Mouse (Mus musculus) right cerebral cortex, postnatal 4 days (tissue): ENCODE results near the gene Topors.
"Not testable (repeated sequence)": the region's sequence is repeated elsewhere in the genome, so short reads cannot be mapped to it uniquely, and the experiment has no call there.

ENCODE experiments used
- DNase-seq: peaks from one replicate; pipeline ENCODE4 v3.0.0-alpha.2; 2022

Gene Topors

DNA sequence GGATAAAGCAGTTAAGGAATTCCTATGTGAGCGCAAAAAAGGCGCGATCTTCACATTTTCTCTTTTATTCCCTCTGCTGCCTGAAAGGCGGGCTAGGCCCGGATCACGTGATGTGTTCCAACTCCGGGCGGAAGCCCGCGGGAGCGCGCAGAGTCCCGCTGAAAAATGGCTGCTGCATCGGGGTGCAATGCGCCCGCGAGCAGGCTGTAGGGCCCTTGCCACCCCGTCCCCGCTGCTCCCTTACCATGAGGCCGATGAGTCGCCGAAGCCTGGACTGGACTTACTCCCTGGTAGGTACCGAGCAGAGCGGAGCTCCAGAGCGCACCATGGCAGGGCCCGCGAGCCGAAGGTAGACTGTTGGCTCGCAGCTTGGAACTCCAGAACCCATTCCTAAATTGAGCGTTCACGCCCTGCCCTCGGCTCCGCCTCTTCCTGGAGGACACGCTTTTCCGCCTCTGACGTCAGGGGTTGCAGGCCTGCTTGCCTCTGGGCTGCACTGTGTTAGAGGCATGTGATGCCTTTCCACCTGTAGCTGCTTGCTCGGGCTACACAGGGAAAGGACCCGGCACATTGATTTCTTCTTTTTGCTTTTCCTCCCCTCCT, at the start of gene Topors, which contains the start of gene Smim27:
Gene Topors, minus strand, starts transcription at position 421 of the 603 bp plus-strand sequence.
Gene Smim27, plus strand, starts transcription at position 150 of the 603 bp plus-strand sequence.
- peak; percentile 86 for DNase-seq

DNA sequence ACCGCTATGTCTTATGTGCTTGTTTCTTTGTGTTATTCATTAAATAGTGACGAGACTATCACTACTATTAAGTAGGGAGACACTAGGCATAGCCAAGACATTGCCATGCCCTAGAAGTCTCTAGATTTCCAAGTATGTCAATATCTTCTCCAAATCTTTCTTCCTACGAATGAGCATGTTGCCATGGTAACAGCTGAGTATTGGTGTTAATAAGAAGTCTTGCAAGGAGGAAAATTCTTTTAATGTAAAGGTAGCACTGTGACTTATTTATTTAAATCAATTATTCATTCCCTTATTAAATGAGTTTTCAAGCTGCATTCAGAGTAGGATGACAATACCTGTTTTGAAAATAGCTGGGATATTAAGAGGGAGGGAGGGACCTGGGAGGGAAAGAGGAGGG, 47.8 kb upstream of the Topors start:
- DNase-seq, result no peak

DNA sequence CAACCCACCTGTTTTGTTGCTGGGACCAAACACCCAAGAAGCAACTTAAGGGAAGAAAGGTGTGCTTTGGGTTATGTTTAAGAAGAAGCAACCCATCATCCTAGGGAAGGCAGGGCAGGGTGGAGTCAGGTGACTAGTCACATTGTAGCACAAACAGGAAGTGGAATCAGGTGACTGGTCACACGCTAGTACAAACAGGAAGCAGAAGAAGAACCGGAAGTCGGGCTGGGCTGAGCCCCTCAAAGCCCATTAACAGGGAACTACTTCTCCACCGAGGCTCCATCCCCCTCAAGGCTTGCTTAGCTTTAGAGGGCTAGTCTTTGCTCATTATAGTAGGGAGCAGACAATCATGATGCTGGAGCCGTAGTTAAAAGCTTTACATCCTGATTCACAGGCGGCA, 43.4 kb upstream of the Topors start:
- no peak for DNase-seq

DNA sequence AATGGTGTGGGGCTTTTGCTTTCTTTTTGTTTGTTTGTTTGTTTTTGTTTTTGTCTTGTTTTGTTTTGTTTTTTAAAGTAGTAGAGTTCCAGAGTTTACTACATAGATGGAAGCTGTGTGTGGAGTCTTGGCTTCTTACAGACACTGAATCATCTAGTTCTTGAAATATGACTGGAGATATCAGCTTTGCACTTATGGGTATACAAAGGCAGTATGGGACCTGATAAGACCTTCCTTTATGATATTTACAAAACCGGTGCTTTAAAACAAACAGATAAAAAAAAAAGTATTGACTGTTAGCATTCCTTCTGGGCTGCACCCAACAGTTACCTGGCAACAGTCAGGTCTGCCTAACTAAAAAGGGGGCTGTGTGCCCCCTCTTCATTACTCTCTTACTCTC, 42.6 kb upstream of the Topors start:
- no peak for DNase-seq

DNA sequence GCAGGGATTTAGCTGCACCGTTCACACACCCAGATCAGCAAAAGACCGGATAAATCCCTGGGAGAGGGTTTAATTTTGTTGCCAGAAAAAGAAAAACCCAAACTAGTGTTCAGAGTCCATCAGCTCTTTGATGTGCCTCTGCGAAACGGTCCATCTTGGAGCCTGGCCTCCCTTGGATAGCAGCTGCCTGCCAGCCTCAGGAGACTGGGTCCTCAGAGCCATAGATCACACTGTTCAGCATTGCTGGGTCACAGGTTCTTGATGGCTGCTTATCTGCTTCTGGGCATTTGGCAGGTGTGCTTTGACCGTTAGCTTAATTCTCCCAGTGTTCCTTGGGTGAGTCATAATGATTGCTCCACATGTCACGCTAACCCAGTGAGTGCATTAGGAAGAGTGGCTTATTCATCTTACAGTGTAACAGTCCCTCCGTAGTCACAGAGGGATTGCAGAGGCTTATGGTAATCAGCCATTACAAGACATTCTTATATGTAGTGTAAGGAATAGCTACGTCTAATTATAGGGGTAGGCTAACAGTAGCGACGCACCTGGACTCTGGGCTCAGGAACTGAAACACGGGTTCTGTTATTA, 41.2 kb upstream of the Topors start:
- no peak for DNase-seq

DNA sequence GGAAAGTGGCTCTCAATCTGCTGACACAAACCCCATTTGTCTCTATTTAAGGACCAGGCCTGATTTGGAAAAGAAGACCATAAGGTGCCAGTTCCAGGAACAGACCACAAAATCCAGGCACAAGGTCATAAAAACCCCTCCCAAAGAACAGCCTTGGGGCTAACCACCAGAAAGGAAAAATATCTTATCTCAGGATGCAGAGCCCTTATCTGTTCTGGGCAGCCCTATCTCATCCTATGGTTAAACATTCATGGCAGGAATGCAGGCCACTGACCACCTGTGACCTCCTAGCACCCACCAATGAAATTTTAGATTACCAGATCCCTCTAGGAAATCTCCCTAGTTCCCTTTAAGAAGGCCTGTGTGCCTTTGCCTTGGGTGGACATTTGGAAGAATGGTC, 40.0 kb upstream of the Topors start:
- no peak for DNase-seq

DNA sequence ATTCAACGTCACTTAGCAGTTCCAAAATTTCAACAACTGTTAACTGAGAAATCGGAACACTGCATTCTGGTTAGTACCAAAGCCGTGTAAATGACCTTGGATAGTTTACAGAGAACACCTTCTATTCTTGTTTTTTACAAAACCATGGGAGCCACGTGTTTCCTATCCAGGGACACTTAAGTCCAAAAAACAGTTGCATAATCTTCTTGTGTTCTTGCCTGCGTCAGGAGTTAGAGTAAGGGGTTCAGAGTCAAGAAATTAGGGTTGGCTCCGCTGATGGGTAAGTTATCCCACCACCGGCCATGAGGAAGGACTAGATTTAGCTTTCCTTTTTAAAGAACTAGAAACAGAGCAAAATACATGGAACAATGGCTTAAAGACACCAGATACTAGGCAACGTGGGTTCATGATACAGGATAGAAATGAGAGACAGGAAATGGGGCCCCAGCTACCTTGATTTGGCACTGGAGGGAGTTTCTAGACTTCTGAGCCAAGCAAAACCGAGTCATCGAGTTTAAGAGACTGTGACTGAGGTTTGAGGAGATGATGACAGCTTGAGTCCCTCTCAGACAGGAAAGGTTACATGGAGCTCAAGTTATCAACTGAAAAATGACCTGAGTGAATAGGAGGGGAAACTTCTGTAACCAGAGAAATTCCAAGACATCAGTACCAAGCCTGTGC, 32.9 kb upstream of the Topors start:
- DNase-seq, result no peak

DNA sequence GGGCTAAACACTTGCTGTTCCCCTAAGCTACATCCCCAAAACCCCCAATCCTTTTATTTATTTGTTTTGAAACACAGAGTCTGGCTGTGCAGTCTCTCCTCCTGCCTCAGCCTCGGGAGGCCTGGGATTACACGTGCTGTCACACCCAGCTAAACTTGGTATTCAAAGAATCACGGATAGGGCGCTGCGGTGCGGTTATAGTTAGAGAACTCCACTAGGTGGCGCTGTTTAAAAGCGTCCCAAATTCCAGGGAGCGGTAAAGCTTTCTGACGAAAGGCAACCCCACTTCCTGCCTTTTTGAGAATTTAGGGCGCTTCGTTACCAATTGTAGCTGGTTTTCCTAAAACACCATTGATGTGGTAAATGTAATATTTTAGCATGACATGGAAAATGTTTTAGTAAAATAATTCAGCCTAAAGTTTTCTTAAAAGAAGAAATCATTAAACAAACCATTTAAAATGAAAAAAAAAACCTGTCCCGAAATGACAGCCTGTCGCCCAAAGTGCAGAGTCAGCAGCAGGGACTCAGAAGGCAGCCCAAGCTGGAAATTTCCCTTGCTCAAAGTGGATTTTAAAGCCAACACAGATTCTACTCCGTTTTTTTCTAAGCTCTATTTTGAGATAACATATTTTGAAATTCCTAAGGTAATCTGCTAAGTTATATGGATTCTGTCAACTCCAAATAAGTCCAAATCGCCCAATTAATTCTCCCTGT, 31.6 kb upstream of the Topors start:
- peak; percentile 69 for DNase-seq

DNA sequence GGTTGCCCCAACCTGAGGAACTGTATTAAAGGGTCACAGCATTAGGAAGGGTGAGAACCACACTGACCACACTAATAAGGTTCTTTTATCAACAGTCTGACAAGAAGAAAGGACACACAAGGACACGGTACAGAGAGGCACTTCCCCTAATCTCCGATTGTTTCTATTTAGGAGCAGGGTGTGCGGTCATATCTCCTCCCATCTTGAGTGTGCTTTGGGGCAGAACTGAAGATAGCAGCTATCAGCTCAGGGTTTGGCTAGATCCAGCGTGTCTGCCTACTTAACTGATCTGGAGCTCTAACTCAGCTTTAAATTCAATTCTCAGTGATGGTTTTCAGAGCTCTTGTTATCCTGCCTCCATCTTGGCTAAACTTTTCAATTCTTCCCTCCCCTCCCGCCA, 29.5 kb upstream of the Topors start:
- DNase-seq, result no peak

DNA sequence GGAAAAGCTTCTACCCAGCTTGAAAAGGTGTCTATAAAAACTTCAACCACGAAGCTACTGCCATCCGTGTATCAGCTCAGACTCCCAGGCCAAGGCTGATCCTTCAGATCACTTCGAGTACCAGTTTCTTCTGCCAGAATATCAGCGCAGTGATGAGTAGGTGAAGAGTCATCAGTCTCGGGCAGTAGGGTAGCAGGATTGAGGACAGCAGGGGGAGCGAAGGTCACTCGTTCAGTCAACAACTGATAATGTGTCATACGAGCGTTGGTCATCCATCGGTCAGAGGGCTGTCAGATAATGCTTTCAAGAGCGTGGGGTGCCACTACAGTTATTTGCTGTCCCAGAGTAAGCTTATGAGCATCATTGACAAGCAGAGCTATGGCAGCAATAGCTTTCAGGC, 21.9 kb upstream of the Topors start:
- DNase-seq, result not testable (repeated sequence)

DNA sequence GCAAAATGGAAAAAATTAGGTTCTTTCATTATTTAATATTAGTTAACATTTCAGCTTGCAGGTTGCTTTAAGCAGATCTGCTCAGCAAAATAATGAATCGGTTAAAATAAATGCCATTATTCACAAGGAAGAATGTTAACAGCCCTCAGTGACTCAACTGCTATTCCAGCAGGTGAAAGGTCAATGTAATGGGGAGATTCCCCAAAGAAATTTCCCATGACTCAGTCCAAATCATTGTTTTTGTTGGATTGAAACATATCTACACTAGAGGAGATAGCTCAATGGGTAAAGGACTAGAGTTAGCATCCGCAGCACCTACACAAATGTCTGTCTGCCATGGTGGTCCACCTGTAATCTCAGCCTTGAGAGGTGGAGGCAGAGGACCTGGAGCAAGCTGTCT, 19.4 kb upstream of the Topors start:
- DNase-seq, result no peak

DNA sequence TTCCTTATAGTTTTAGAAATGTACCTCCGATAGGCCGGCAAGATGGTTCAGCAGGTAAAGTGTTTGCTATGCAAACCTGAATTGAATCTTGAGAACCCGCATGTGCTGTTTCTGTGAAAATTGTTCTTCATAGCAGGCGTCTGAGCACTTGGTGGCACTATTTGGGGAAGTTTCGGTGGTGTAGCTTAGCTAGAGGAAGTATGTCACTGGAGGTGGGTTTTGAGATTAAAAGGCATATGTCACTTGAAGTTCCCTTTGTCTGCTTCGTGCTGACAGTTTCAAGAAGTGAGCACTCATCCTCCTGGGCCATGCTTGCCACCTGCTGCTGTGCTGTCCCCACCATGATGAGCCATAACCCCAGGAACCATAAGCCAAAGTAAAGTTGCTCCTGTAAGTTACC, 17.8 kb upstream of the Topors start:
- DNase-seq, result no peak

DNA sequence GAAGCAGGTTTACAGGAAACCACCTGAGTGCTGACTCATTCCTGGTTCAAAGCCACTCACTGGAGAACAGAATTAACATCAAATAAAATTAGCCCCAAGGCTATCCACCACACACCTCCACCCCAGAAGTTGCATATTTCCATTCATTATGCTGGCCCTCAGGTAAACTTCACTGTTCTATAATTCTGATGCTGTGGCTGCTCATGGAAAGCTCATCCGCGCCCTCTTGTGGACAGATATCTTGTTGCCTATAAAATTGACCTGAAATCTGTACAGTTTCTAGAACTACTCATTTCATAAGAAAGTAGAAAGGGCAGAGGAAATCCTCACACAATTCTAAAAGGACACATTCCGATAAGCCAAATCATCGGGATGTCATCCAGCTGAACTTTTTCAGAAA, 15.9 kb upstream of the Topors start:
- DNase-seq, result peak; percentile 75

DNA sequence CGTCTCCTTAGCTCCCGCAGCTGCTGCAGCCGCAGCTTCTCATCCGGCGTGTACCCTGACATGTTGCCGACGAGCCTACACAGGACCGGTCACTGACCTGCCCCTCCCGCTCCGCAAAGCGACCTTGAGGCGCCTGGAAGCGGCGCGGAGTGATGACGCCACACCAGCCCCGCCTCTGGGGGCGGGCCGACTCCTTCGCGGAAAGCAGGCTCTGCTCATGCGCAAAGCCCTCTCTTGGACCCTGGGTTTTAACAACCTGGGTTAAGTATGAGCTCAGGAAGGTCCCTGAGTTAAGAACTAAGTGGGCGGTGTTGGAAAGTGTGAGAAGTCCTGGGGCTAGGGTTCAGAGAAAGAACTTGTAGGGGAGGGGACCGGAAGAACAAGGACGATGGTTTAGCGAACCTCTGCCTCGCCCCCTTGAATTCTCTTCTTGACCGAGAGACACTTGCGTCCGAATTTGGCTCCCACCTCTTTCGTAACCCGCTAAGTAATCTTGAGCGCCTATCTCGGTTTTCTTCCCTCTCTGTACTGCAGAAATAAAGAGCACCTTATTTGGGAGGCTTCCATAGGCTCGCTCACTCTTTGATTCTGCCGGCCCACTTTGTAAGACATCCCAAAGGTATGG, 9.7 kb upstream of the Topors start, which contains the start of gene Ndufb6:
Gene Ndufb6, minus strand, starts transcription at position 146 of the 625 bp plus-strand sequence.
- peak; percentile 98 for DNase-seq

DNA sequence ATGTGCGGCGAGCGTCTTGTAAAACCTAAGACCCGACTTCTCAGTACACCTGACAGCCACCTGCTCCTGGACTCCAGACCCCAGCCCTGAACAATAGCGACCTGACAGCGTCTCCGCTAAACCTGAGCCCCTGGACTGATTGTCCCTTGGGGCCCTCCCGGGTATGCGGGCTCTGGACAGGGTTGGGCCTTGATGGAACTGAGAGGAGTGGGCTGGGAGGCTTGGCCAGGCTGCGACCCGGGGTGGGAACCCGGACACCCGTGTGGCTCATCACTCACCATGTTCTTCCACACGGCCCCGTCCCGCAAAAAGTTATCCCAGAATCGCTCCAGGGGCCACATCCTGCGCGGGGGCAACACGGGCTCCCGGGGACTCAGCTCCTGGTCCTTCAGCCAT, 9.2 kb upstream of the Topors start:
- no peak for DNase-seq

DNA sequence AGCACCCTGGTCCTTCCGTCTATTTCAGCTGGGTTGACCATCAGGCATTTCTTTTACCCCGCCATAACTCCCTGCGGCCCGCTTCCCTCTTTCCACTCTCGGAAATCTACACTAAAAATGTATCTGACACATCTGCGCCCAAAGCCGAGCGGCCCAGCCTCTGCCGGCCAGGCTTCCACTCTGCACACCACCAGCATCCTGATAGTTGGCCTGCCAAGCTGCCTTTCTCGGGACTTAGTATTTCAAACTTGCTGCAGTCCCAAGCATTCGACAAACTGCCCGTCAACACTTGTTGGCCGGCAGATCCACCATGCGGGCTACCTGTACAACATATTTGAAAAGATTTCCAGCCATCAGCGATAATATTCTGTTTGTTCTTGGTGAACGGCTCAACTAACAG, 815 bp downstream of the Topors start:
- no peak for DNase-seq

DNA sequence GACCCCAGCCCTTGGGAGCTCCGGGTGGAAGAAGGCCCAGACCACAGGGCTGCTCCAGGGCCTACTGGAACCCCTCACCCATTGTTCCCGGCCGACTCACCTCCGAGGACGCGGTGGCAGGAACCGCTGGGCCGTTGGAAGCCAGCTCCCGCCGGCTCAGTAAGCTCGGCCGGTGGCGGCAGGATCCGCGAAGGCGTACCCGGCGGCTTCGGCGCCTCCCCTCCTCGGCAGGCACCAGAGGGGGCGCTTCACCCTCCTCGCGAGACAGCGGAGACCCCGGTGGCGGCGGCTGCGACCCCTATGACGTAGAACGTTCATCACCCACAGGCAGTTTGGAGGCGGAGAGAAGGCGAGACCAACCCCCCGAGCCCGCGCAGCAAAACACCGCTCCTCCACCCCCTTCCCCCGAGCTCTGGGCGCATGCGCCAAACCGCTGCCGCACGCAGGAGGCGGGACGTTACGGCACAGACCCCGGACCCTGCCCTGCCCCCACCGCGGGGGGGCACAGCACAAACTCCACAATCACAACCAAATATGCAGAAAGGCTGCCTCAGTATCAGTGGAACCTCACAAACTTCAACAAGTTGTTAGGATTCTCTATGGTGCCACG, 1.3 kb downstream of the Topors start:
- DNase-seq, result peak; percentile 94

DNA sequence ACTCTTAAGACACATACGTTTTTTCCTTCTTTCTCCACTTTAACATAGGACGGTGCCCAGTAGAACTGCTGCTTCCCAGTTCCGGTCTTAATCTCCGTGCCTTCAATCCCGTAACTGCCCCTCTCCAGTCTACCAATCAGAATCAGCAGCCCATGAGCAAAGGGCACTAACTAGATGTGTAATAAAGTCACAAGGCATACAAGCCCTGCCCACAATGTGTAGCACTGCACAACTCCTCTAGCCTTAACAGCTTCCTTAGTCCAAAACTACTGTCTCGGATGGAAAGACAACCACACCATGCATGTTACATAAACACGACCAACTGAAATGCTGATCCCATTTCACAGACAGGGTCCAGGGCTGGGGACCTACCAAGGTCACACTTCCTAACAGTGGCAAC, 2.0 kb downstream of the Topors start:
- DNase-seq, result no peak

DNA sequence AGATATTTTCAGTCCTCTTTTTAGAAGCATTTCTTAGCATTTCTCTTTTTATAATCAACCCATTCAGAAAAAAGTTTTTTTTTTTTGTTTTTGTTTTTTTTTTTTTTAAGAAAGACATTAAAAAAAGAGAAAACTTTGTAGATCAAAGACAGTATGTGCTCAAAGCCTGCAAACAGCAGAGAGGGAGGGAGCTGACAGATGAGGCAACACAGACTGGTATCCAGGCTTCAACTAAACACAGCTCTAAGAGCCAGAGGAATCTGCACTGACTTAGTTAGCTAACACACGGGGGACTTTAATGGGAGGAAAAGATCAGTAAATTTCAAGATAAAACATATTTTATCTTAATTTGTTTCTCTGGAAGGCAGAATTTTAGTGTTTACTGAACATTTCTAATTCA, 5.3 kb downstream of the Topors start:
- no peak for DNase-seq

DNA sequence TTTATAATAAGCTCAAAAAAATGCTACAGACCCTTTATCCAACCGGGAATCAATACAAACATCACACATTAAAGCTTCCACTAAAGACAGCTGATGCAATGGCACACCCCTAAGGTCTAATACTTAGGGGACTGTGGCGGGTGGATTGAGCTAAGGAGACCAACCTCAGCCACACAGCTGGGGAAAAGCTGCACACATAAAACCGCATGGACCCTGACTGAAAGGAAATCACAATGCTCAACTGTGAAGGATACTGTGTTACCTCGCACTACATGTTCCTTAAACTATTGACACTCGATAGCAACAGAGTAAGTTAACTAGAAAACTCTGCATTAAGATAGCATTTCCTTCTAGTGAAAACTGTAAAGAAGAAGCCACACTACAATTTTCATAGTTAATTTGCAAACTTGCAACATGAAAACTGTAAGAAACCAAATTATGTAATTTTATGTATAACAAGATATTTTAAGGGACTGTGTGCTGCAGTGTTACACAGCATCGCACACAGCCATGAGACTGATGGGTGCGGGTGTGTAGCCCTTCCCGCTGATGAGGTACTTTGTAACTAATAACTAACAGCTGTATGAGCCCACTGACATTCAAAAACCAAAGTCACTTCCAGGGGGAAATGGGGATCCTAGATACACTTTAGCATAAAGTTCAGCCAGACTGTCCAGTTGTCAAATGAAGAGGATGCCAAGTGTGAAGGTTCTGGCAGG, 15.1 kb downstream of the Topors start:
- no peak for DNase-seq

DNA sequence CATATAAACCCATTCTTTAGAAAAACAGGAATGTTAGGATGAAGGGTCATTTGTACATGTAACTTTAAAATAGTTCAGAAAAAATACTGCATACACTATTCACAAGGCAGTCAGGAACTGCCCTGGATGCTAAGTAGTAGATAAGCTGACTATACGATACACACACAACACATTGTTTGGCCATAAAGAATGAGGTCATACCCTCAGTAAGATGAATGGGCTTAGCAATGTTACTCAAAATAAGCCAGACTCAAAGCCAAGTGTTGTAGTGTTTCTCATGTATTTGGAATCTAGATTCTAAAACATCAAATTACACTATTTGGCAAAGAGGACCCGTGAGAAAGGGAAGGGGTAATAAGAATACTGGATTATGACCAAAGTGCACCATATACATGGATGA, 15.9 kb downstream of the Topors start:
- no peak for DNase-seq

DNA sequence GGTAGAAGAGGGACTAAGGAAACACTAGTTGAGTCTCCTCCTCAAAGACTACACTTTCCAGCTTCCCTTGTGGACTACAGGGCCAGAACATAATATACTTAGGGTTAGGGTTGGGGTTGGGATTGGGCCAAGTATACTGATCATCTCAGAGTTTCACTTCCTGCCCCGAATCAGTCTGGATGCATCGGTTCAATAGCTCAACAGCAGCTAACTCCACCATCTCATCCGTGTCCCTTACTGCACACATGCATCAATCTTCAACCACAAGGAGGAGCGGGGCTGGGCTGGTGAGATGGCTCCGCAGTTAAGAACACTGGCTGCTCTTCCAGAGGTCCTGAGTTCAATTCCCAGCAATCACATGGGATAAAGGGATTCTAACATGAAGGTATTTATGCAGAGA, 18.7 kb downstream of the Topors start:
- no peak for DNase-seq
